Mouse (Mus musculus) forebrain, embryonic 14.5 days (tissue): ENCODE measurements around the gene Cyp4f39. TPM values are rescaled to one million over a fixed set of nuclear protein-coding genes. Genes with fewer than 3 reads are reported as not detected.

Experiments
- ATAC-seq: fragments of 200-750 bp; cut with Nextera tagmentation; 2 replicates; pipeline ENCODE4 v1.8.0; 2017; ENCODE audit warnings: mild to moderate bottlenecking, moderate library complexity
- DNase-seq: peaks from one replicate; pipeline ENCODE4 v3.0.0-alpha.2; 2015; ENCODE audit warnings: low spot score
- H3K27ac ChIP-seq: fragments of 300-500 bp; sonication (generic); 2 replicates; pipeline ENCODE4 v1.5.1; 2014; ENCODE audit warnings: low read depth, mild to moderate bottlenecking, control low read depth, low read length, moderate library complexity
- H3K27me3 ChIP-seq: fragments of 300-500 bp; sonication (generic); replicated peaks from 2 replicates; pipeline ENCODE4 v1.6.1; 2014; ENCODE audit warnings: low read length, control low read depth, mixed read lengths; ENCODE audit not compliant: control insufficient read depth, insufficient read depth
- H3K36me3 ChIP-seq: fragments of 300-500 bp; sonication (generic); 2 replicates; pipeline ENCODE4 v1.6.1; 2014; ENCODE audit warnings: low read length, control low read depth; ENCODE audit not compliant: control insufficient read depth, insufficient read depth
- H3K4me1 ChIP-seq: fragments of 300-500 bp; sonication (generic); 2 replicates; pipeline ENCODE4 v1.6.1; 2014; ENCODE audit warnings: antibody characterized with exemption, low read length, control low read depth; ENCODE audit not compliant: control insufficient read depth, insufficient read depth
- H3K4me2 ChIP-seq: fragments of 300-500 bp; sonication (generic); 2 replicates; pipeline ENCODE4 v1.6.1; 2014; ENCODE audit warnings: mild to moderate bottlenecking, control low read depth, low read length
- H3K4me3 ChIP-seq: fragments of 300-500 bp; sonication (generic); 2 replicates; pipeline ENCODE4 v1.5.1; 2014; ENCODE audit warnings: low read depth, low read length, control low read depth
- H3K9ac ChIP-seq: fragments of 300-500 bp; sonication (generic); 2 replicates; pipeline ENCODE4 v1.6.1; 2014; ENCODE audit warnings: mild to moderate bottlenecking, low read length, control low read depth, moderate library complexity
- H3K9me3 ChIP-seq: fragments of 300-500 bp; sonication (generic); replicated peaks from 2 replicates; pipeline ENCODE4 v1.6.1; 2016; ENCODE audit warnings: low read length, control low read depth, mixed read lengths; ENCODE audit not compliant: control insufficient read depth
- WGBS: fragments of 180-500 bp; shearing (Covaris S2); extraction: QIAGEN DNeasy Blood & Tissue Kit; methylation state at CpG from one replicate; pipeline ENCODE4 v1.1.7; 2014; 5-methylcytosine and 5-hydroxymethylcytosine counted together
- polyA plus RNA-seq: library from polyadenylated mRNA; unstranded; fragments of >200 nt; fragmentation: Nextera tagmentation; extraction: Ambion mirVana; gene quantifications from 2 replicates; pipeline ENCODE4 v1.2.1, GENCODE M21; 2014

The Cyp4f39 gene
- 0.33 and 0.95 TPM in 2 replicates for polyA plus RNA-seq

GRCm38 (mm10) chr17:32452482-32452881, at the start of gene Cyp4f39:
Gene Cyp4f39, plus strand, starts transcription at chr17:32452723.
- Histone ChIP-seq H3K4me2 (peak within 1 kb of the TSS; percentile 52), H3K9ac (peak within 1 kb of the TSS; percentile 43), H3K27ac (no peak within 1 kb of the TSS), H3K4me1 (peaks cover 6% of the 10 kb centered on the region), H3K4me3 (peak within 1 kb of the TSS; percentile 16; the same call in 1 of the 2 replicates), H3K36me3 (no peaks in the 10 kb centered on the region), H3K27me3 (0 out of 2 replicates have a peak, but pooled peaks cover 4% of the 10 kb centered on the region), H3K9me3 (no peaks in the 10 kb centered on the region)
- DNase-seq (peak; percentile 36), ATAC-seq (no peak)
- under 1% methylated on average over 19 of the region's 19 CpGs for WGBS

- Histone ChIP-seq H3K4me1 (no peaks in the 10 kb centered on the region), H3K4me3 (no peak overlapping the region), H3K4me2 (no peak overlapping the region), H3K27ac (no peak overlapping the region), H3K9me3 (no peaks in the 10 kb centered on the region), H3K27me3 (peaks cover 7% of the 10 kb centered on the region), H3K9ac (no peak overlapping the region), H3K36me3 (no peaks in the 10 kb centered on the region)
- no peak for ATAC-seq
- no peak for DNase-seq
- WGBS, result 73% methylated on average over 11 of the region's 11 CpGs
Measured at GRCm38 (mm10) chr17:32402779-32403157, 49.8 kb upstream of the Cyp4f39 start.

- H3K9me3 ChIP-seq, result no peaks in the 10 kb centered on the region
- no peaks in the 10 kb centered on the region for H3K36me3 ChIP-seq
- H3K27ac ChIP-seq, result no peak within 1 kb of the TSS
- WGBS, result 81% methylated on average over 7 of the region's 8 CpGs
- H3K4me2 ChIP-seq, result no peak within 1 kb of the TSS
- 0 out of 2 replicates have a peak, but pooled peaks cover under 1% of the 10 kb centered on the region for H3K27me3 ChIP-seq
- H3K9ac ChIP-seq, result no peak within 1 kb of the TSS
- H3K4me1 ChIP-seq, result no peaks in the 10 kb centered on the region
- no peak for DNase-seq
- no peak within 1 kb of the TSS for H3K4me3 ChIP-seq
- no peak for ATAC-seq
Measured at GRCm38 (mm10) chr17:32403417-32403816, 49.1 kb upstream of the Cyp4f39 start, which contains the start of gene Rasal3. Gene Rasal3, minus strand, starts transcription at chr17:32403583.

GRCm38 (mm10) chr17:32411898-32412297, 40.6 kb upstream of the Cyp4f39 start:
- no peak for DNase-seq
- H3K4me2 ChIP-seq, result no peak overlapping the region
- no peaks in the 10 kb centered on the region for H3K36me3 ChIP-seq
- ATAC-seq, result no peak
- peaks cover 5% of the 10 kb centered on the region; the same call in 1 of the 2 replicates for H3K27me3 ChIP-seq
- H3K4me3 ChIP-seq, result no peak overlapping the region
- H3K9me3 ChIP-seq, result no peaks in the 10 kb centered on the region
- H3K9ac ChIP-seq, result no peak overlapping the region
- 89% methylated on average over 6 of the region's 6 CpGs for WGBS
- no peak overlapping the region for H3K27ac ChIP-seq
- no peaks in the 10 kb centered on the region for H3K4me1 ChIP-seq

GRCm38 (mm10) chr17:32415417-32416020, 37.0 kb upstream of the Cyp4f39 start:
- no peak for ATAC-seq
- no peak overlapping the region for H3K9ac ChIP-seq
- peaks cover 5% of the 10 kb centered on the region; the same call in 1 of the 2 replicates for H3K27me3 ChIP-seq
- H3K36me3 ChIP-seq, result no peaks in the 10 kb centered on the region
- H3K4me3 ChIP-seq, result no peak overlapping the region
- 59% methylated on average over 24 of the region's 24 CpGs for whole genome bisulfite sequencing
- H3K4me1 ChIP-seq, result no peaks in the 10 kb centered on the region
- H3K27ac ChIP-seq, result no peak overlapping the region
- no peak for DNase-seq
- H3K4me2 ChIP-seq, result no peak overlapping the region
- H3K9me3 ChIP-seq, result no peaks in the 10 kb centered on the region

- 93% methylated on average over 14 of the region's 14 CpGs for WGBS
- DNase-seq, result no peak
- Histone ChIP-seq H3K9me3 (no peaks in the 10 kb centered on the region), H3K27me3 (peaks cover 5% of the 10 kb centered on the region; the same call in 1 of the 2 replicates), H3K4me1 (no peaks in the 10 kb centered on the region), H3K9ac (no peak overlapping the region), H3K27ac (no peak overlapping the region), H3K36me3 (no peaks in the 10 kb centered on the region), H3K4me2 (no peak overlapping the region), H3K4me3 (no peak overlapping the region)
- ATAC-seq, result no peak
Measured at GRCm38 (mm10) chr17:32416771-32417170, 35.8 kb upstream of the Cyp4f39 start.

- Histone ChIP-seq H3K4me1 (no peaks in the 10 kb centered on the region), H3K9me3 (no peaks in the 10 kb centered on the region), H3K9ac (no peak overlapping the region), H3K27ac (no peak overlapping the region), H3K4me2 (no peak overlapping the region), H3K4me3 (no peak overlapping the region), H3K27me3 (peaks cover 5% of the 10 kb centered on the region; the same call in 1 of the 2 replicates), H3K36me3 (no peaks in the 10 kb centered on the region)
- no peak for ATAC-seq
- WGBS, result 73% methylated on average over 2 of the region's 2 CpGs
- DNase-seq, result no peak
Measured at GRCm38 (mm10) chr17:32419989-32420388, 32.5 kb upstream of the Cyp4f39 start.

- Histone ChIP-seq H3K4me2 (no peak overlapping the region), H3K9ac (no peak overlapping the region), H3K27me3 (peaks cover 1% of the 10 kb centered on the region; the same call in 1 of the 2 replicates), H3K4me3 (no peak overlapping the region), H3K9me3 (no peaks in the 10 kb centered on the region), H3K27ac (no peak overlapping the region), H3K4me1 (no peaks in the 10 kb centered on the region), H3K36me3 (no peaks in the 10 kb centered on the region)
- WGBS, result 87% methylated on average over 8 of the region's 8 CpGs
- DNase-seq (no peak), ATAC-seq (no peak)
Measured at GRCm38 (mm10) chr17:32420781-32421180, 31.7 kb upstream of the Cyp4f39 start.

GRCm38 (mm10) chr17:32424034-32424433, 28.5 kb upstream of the Cyp4f39 start, which contains the start of gene Pglyrp2:
Gene Pglyrp2, minus strand, starts transcription at chr17:32424167.
- H3K4me1 ChIP-seq, result no peaks in the 10 kb centered on the region
- ATAC-seq, result no peak
- H3K27me3 ChIP-seq, result no peaks in the 10 kb centered on the region
- H3K27ac ChIP-seq, result no peak within 1 kb of the TSS
- DNase-seq, result no peak
- no peaks in the 10 kb centered on the region for H3K9me3 ChIP-seq
- no peak within 1 kb of the TSS for H3K4me3 ChIP-seq
- WGBS, result 83% methylated on average over 2 of the region's 2 CpGs
- H3K36me3 ChIP-seq, result no peaks in the 10 kb centered on the region
- no peak within 1 kb of the TSS for H3K9ac ChIP-seq
- H3K4me2 ChIP-seq, result no peak within 1 kb of the TSS
